Mouse (Mus musculus): ENCODE results near the gene Guca1a. TPM values are rescaled to one million over a fixed set of nuclear protein-coding genes. Genes with fewer than 3 reads are reported as not detected.
"Not testable (repeated sequence)": the region's sequence is repeated elsewhere in the genome, so short reads cannot be mapped to it uniquely, and the experiment has no call there.

Guca1a gene
- polyA plus RNA-seq, 1 experiment from 2014 or later = 3.1 TPM

DNA sequence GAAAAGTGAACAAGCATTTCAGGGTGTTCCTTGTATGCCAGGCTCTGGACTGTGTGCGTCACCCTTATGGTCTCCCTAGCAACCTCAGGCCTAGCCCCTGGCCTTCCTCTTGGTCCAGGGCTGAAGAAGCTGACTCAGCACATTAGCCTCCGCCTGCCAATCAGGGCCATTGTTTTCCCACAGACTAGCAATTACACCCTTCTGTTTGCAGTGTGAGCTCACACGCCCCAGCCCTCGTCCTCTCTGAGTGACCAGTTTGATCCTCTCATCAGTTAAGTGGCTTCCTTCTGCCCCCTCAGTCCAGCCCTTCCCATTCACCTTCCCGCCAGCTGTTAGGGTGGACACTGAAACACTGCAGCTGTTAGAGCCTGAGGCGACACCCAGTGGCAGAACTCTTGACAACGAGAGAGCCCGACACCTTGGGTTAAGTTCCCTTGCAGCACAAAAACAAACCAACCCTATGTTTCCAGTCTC, 28.5 kb upstream of the Guca1a start:
- WGBS = 12% methylated on average over 8 of the region's 8 CpGs
- H3K9ac ChIP-seq (ENCODE audit: low read length) = no peak overlapping the region
- no peaks in the 10 kb centered on the region for H3K36me3 ChIP-seq (ENCODE audit: control insufficient read depth, insufficient read depth, low read length)
- 0 out of 2 replicates have a peak overlapping the region, but pooled peaks have one; percentile 11 for H3K4me2 ChIP-seq (ENCODE audit: low read length)
- no peak overlapping the region for H3K27ac ChIP-seq (ENCODE audit: low read depth)
- H3K4me1 ChIP-seq (replicated peaks; ENCODE audit: control insufficient read depth, insufficient read depth, low read length) = peaks cover 4% of the 10 kb centered on the region; the same call in 1 of the 2 replicates
- H3K27me3 ChIP-seq (replicated peaks; ENCODE audit: control insufficient read depth, insufficient read depth, low read length) = no peaks in the 10 kb centered on the region
- ATAC-seq (replicated peaks; ENCODE audit: low FRiP score, low TSS enrichment, low read depth) = peak; percentile 61
- H3K9me3 ChIP-seq (ENCODE audit: control insufficient read depth, low read length) = no peaks in the 10 kb centered on the region
- peak; percentile 77 for DNase-seq (ENCODE audit: low spot score)
- H3K4me3 ChIP-seq (ENCODE audit: low read depth, low read length) = no peak overlapping the region

DNA sequence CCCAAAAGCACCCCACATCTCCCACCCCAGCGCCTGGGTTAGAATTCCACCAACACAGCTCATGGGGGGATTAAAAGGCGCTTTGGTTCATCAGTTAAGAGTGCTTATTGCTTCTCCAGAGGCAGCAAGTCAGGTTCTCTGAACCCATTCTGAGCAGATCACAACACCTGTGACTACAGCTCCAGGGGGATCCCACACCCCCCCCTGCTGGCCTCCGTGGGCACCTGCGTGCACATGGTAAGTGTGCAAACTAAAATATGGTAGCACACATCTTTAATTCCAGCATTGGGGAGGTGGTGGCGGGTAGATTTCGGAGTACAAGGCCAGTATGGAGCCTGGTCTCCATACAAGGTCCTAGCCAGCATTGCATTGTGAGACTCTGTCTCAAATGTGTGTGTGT, 26.9 kb upstream of the Guca1a start:
- no peak overlapping the region for H3K9ac ChIP-seq (ENCODE audit: low read length)
- peaks cover 4% of the 10 kb centered on the region; the same call in 1 of the 2 replicates for H3K4me1 ChIP-seq (replicated peaks; ENCODE audit: control insufficient read depth, insufficient read depth, low read length)
- H3K27me3 ChIP-seq (replicated peaks; ENCODE audit: control insufficient read depth, insufficient read depth, low read length) = no peaks in the 10 kb centered on the region
- WGBS = 70% methylated on average over 6 of the region's 6 CpGs
- H3K9me3 ChIP-seq (ENCODE audit: control insufficient read depth, low read length) = no peaks in the 10 kb centered on the region
- no peak overlapping the region for H3K4me2 ChIP-seq (ENCODE audit: low read length)
- ATAC-seq (replicated peaks; ENCODE audit: low FRiP score, low TSS enrichment, low read depth) = no peak
- H3K36me3 ChIP-seq (ENCODE audit: control insufficient read depth, insufficient read depth, low read length) = no peaks in the 10 kb centered on the region
- H3K4me3 ChIP-seq (ENCODE audit: low read depth, low read length) = no peak overlapping the region
- no peak for DNase-seq (ENCODE audit: low spot score)
- H3K27ac ChIP-seq (ENCODE audit: low read depth) = no peak overlapping the region

GRCm38 (mm10) chr17:47424186-47424585, 23.8 kb upstream of the Guca1a start:
- no peaks in the 10 kb centered on the region for H3K36me3 ChIP-seq (ENCODE audit: control insufficient read depth, insufficient read depth, low read length)
- H3K27ac ChIP-seq (ENCODE audit: low read depth) = no peak overlapping the region
- no peak for ATAC-seq (replicated peaks; ENCODE audit: low FRiP score, low TSS enrichment, low read depth)
- H3K4me1 ChIP-seq (replicated peaks; ENCODE audit: control insufficient read depth, insufficient read depth, low read length) = peaks cover 4% of the 10 kb centered on the region; the same call in 1 of the 2 replicates
- no peak overlapping the region for H3K4me3 ChIP-seq (ENCODE audit: low read depth, low read length)
- H3K4me2 ChIP-seq (ENCODE audit: low read length) = no peak overlapping the region
- H3K9me3 ChIP-seq (ENCODE audit: control insufficient read depth, low read length) = no peaks in the 10 kb centered on the region
- H3K9ac ChIP-seq (ENCODE audit: low read length) = no peak overlapping the region
- H3K27me3 ChIP-seq (replicated peaks; ENCODE audit: control insufficient read depth, insufficient read depth, low read length) = no peaks in the 10 kb centered on the region
- no peak for DNase-seq (ENCODE audit: low spot score)
- WGBS = 55% methylated on average over 6 of the region's 6 CpGs

- not testable (repeated sequence) for H3K27me3 ChIP-seq (replicated peaks; ENCODE audit: control insufficient read depth, insufficient read depth, low read length); H3K9me3 ChIP-seq (ENCODE audit: control insufficient read depth, low read length); H3K36me3 ChIP-seq (ENCODE audit: control insufficient read depth, insufficient read depth, low read length); H3K27ac ChIP-seq (ENCODE audit: low read depth); H3K4me2 ChIP-seq (ENCODE audit: low read length); DNase-seq (ENCODE audit: low spot score); H3K9ac ChIP-seq (ENCODE audit: low read length); H3K4me1 ChIP-seq (replicated peaks; ENCODE audit: control insufficient read depth, insufficient read depth, low read length); H3K4me3 ChIP-seq (ENCODE audit: low read depth, low read length); ATAC-seq (replicated peaks; ENCODE audit: low FRiP score, low TSS enrichment, low read depth)
- WGBS = 100% methylated on average over 1 of the region's 1 CpGs
These were observed 22.2 kb upstream of the Guca1a start for GRCm38 (mm10) chr17:47422616-47423015.

DNA sequence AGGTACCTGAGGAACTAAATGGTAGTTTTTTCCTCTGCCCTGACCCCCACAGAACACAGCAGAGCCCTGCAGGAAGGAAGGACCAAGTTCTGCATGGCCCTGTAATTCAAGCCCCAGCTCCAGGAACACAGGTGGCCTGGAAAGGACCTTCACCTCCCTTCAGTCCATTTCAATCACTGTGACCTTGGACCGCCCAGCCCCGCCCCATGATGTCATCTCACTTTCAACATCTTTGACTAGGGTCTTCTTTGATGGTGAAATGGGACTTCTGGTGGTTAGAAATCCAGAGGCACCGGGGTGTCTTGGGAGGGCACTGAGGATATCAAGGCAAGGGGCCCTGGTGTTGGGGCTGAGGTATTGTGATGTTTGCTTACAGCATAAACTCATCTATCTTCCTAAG, 21.2 kb upstream of the Guca1a start:
- Histone ChIP-seq H3K4me1 (replicated peaks; ENCODE audit: control insufficient read depth, insufficient read depth, low read length) (no peaks in the 10 kb centered on the region), H3K36me3 (ENCODE audit: control insufficient read depth, insufficient read depth, low read length) (no peaks in the 10 kb centered on the region), H3K27ac (ENCODE audit: low read depth) (no peak overlapping the region), H3K9ac (ENCODE audit: low read length) (no peak overlapping the region), H3K27me3 (replicated peaks; ENCODE audit: control insufficient read depth, insufficient read depth, low read length) (no peaks in the 10 kb centered on the region), H3K4me3 (ENCODE audit: low read depth, low read length) (no peak overlapping the region), H3K9me3 (ENCODE audit: control insufficient read depth, low read length) (no peaks in the 10 kb centered on the region), H3K4me2 (ENCODE audit: low read length) (no peak overlapping the region)
- no peak for ATAC-seq (replicated peaks; ENCODE audit: low FRiP score, low TSS enrichment, low read depth)
- 78% methylated on average over 3 of the region's 3 CpGs for WGBS
- DNase-seq (ENCODE audit: low spot score) = no peak

GRCm38 (mm10) chr17:47420195-47420594, 19.8 kb upstream of the Guca1a start:
- H3K36me3 ChIP-seq (ENCODE audit: control insufficient read depth, insufficient read depth, low read length) = no peaks in the 10 kb centered on the region
- no peak overlapping the region for H3K27ac ChIP-seq (ENCODE audit: low read depth)
- H3K4me2 ChIP-seq (ENCODE audit: low read length) = no peak overlapping the region
- DNase-seq (ENCODE audit: low spot score) (no peak), ATAC-seq (replicated peaks; ENCODE audit: low FRiP score, low TSS enrichment, low read depth) (no peak)
- H3K9ac ChIP-seq (ENCODE audit: low read length) = no peak overlapping the region
- H3K9me3 ChIP-seq (ENCODE audit: control insufficient read depth, low read length) = 0 out of 2 replicates have a peak, but pooled peaks cover 4% of the 10 kb centered on the region
- H3K4me1 ChIP-seq (replicated peaks; ENCODE audit: control insufficient read depth, insufficient read depth, low read length) = no peaks in the 10 kb centered on the region
- WGBS = 81% methylated on average over 2 of the region's 2 CpGs
- H3K4me3 ChIP-seq (ENCODE audit: low read depth, low read length) = no peak overlapping the region
- H3K27me3 ChIP-seq (replicated peaks; ENCODE audit: control insufficient read depth, insufficient read depth, low read length) = no peaks in the 10 kb centered on the region

GRCm38 (mm10) chr17:47409897-47410861, 9.8 kb upstream of the Guca1a start:
- WGBS = 4% methylated on average over 72 of the region's 74 CpGs
- not testable (repeated sequence) for H3K27ac ChIP-seq (ENCODE audit: low read depth); H3K9me3 ChIP-seq (ENCODE audit: control insufficient read depth, low read length); H3K36me3 ChIP-seq (ENCODE audit: control insufficient read depth, insufficient read depth, low read length); H3K4me1 ChIP-seq (replicated peaks; ENCODE audit: control insufficient read depth, insufficient read depth, low read length); H3K9ac ChIP-seq (ENCODE audit: low read length); DNase-seq (ENCODE audit: low spot score)
- Histone ChIP-seq H3K4me3 (ENCODE audit: low read depth, low read length) (peak overlapping the region; percentile 33), H3K27me3 (replicated peaks; ENCODE audit: control insufficient read depth, insufficient read depth, low read length) (peaks cover 17% of the 10 kb centered on the region), H3K4me2 (ENCODE audit: low read length) (peak overlapping the region; percentile 53)
- 0 out of 2 replicates have a peak, but pooled peaks have one; percentile 45 for ATAC-seq (replicated peaks; ENCODE audit: low FRiP score, low TSS enrichment, low read depth)

DNA sequence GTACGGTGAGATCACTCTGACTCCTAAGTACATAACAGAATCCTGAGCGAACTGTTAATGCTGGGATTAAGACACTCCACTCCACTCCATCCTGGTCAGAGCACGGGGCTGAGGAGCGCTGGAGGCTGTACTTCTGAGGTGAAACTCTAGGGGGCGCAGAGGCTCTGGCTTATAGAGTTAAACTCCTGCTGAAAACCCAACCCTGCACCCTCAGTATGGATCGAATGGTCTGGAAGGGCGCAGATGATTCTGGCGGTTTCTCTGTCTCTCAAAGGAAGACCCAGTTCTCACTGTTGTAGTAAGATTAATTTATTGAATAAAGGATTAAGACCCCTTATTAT, 8.1 kb upstream of the Guca1a start:
- peak; percentile 88 for DNase-seq (ENCODE audit: low spot score)
- Histone ChIP-seq H3K4me2 (ENCODE audit: low read length) (no peak overlapping the region), H3K27ac (ENCODE audit: low read depth) (no peak overlapping the region), H3K4me1 (replicated peaks; ENCODE audit: control insufficient read depth, insufficient read depth, low read length) (no peaks in the 10 kb centered on the region), H3K9me3 (ENCODE audit: control insufficient read depth, low read length) (no peaks in the 10 kb centered on the region), H3K27me3 (replicated peaks; ENCODE audit: control insufficient read depth, insufficient read depth, low read length) (peaks cover 17% of the 10 kb centered on the region), H3K36me3 (ENCODE audit: control insufficient read depth, insufficient read depth, low read length) (no peaks in the 10 kb centered on the region), H3K9ac (ENCODE audit: low read length) (no peak overlapping the region), H3K4me3 (ENCODE audit: low read depth, low read length) (no peak overlapping the region)
- 21% methylated on average over 8 of the region's 8 CpGs for WGBS
- no peak for ATAC-seq (replicated peaks; ENCODE audit: low FRiP score, low TSS enrichment, low read depth)
